Mouse (Mus musculus): ENCODE measurements around the gene Necab3.

Necab3 gene

GRCm38 (mm10) chr2:154571976-154572375, 13.3 kb upstream of the Necab3 start:
- DNase-seq, result no peak

- DNase-seq, result no peak
These were observed 12.6 kb upstream of the Necab3 start for GRCm38 (mm10) chr2:154571266-154571665.

DNA sequence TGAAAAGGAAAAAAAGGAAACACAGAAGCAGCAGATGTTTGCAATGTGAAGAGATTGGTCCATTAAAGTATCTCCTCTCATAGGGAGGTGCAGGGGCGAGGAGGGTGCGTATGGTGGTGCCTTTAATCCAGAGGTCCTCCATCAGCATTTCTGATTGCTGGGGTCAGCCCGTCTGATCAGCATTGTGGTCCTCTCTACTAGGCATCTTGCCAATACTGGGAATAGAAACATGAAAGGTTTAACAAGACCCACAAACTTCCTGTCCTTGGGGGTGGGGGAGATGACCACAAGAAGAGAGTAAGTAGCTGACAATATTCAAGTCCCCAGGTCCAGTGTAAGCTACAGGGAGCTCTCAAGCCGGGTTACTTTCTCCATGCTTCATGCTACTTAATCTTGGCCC, 12.0 kb upstream of the Necab3 start:
- DNase-seq, result no peak

DNA sequence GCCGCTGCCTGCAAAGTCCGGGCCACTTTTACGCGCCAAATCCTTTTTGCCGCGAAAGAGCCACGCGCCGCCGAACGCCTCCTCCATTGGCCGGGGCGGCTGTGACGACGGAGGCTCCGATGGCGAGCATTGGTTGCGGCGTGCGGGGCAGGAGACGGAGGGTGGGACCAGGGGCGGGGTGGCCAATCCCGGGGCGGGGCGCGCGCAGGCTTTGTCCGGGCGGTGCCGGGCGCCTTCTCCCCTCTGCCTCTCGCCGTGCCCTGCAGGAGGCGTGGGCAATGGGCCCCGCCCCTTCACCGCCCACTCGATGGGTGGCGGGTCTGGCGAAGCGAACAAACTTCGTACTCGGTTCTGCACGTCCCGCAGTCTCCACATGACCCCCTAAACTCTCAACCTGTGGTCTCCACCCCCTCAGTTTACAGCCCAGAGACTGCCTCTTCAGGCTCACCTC, 11.2 kb upstream of the Necab3 start, which contains the start of gene E2f1:
E2f1 (minus strand) TSS at position 57 of the 451 bp plus-strand sequence.
- DNase-seq, result peak; percentile 95

- DNase-seq, result peak; percentile 55
These were observed 10.5 kb upstream of the Necab3 start for GRCm38 (mm10) chr2:154569071-154569748.

GRCm38 (mm10) chr2:154568329-154569070, 9.8 kb upstream of the Necab3 start:
- peak; percentile 32 for DNase-seq

- DNase-seq, result peak; percentile 44
These were observed 9.1 kb upstream of the Necab3 start for GRCm38 (mm10) chr2:154567766-154568165.

DNA sequence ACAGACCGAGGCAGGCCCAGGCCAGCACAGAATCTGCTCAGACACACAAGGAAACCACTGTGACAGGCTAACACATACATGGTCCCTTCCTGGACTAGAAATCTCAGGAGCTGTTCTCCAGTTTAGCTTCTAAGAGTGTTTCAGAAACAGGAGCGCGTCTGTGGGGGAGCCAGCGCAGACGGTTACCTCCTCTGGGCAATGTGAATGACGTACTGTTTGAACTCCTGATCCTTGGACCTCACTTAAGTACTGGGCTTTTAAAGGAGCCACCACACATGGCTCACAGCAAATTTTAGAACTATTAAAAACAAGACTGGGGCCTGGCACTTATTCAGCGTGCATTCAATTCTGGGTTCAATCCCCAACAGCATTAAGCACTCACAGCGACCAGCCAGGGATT, 8.0 kb upstream of the Necab3 start:
- DNase-seq, result no peak

DNA sequence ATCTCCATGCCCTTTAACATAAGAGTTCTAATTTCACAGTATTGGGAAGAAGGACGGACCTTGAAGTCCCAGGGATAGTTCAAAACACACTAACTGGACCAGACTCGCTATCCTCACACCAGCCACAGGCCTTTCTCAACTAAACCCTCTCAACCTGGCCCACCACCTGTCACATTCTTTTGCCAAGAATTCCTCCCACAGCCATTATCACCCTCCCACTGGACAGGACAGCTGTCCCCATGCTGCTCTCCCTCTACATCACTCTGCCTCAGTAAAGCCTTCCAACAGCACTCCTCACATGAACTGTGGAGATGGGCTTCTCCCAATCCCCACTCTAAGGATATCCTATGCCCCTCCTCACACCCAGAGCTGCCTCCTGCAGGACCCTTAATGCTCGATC, 6.9 kb upstream of the Necab3 start:
- no peak for DNase-seq

DNA sequence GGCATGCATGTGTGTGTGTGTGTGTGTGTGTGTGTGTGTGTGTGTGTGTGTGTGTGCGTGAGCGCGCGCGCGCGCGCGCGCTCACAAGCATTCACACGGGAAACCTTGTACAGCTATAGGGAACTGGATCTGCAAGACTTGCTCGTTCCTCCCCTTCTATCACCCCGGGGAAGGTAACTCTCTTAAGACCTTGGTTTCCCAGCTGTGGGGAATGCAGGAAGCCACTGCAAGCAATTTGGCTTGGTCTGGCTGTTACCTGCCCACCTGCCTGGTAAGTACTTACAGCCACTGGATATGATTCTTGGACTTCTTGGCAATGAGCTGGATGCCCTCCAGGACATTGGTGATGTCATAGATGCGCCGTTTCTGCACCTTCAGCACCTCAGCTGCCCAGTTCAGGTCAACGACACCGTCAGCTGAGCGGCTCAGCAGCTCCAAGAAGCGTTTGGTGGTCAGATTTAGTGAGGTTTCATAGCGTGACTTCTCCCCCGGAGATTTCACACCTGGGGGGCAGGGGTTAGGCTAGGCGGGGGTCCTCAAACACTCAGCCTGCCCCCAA, 5.0 kb upstream of the Necab3 start:
- DNase-seq, result no peak

- no peak for DNase-seq
These were observed 1.4 kb downstream of the Necab3 start for GRCm38 (mm10) chr2:154557184-154557832.

- no peak for DNase-seq
These were observed 3.5 kb downstream of the Necab3 start for GRCm38 (mm10) chr2:154555235-154555634.

DNA sequence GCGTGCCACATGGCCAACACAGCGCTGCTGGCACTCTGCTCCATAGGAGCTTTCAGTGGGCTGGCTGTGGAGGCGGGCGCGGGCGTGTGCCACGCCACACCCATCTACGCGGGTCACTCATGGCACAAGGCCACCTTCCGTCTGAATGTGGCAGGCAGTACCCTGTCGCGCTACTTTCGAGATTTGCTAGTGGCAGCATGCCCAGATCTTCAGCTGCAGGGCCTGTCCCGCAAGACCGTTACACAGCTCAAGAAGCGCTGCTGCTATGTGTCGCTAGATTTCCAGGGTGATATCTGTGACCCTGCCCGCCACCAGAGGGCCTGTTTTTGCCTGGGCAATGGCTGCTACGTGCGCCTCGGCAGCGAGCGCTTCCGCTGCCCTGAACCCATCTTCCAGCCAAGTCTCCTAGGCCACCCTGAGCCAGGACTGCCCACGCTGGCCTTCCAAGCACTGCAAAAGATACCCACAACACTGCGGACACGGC, 6.2 kb downstream of the Necab3 start:
- DNase-seq, result peak; percentile 77

- DNase-seq, result no peak
These were observed 6.8 kb downstream of the Necab3 start for GRCm38 (mm10) chr2:154551927-154552326.

GRCm38 (mm10) chr2:154551476-154551875, 7.2 kb downstream of the Necab3 start, which contains the start of gene Actl10:
Gene Actl10 (plus strand): TSS chr2:154551776.
- DNase-seq, result no peak

GRCm38 (mm10) chr2:154550937-154551336, 7.8 kb downstream of the Necab3 start:
- DNase-seq, result no peak

GRCm38 (mm10) chr2:154549886-154550189, 8.9 kb downstream of the Necab3 start:
- no peak for DNase-seq

DNA sequence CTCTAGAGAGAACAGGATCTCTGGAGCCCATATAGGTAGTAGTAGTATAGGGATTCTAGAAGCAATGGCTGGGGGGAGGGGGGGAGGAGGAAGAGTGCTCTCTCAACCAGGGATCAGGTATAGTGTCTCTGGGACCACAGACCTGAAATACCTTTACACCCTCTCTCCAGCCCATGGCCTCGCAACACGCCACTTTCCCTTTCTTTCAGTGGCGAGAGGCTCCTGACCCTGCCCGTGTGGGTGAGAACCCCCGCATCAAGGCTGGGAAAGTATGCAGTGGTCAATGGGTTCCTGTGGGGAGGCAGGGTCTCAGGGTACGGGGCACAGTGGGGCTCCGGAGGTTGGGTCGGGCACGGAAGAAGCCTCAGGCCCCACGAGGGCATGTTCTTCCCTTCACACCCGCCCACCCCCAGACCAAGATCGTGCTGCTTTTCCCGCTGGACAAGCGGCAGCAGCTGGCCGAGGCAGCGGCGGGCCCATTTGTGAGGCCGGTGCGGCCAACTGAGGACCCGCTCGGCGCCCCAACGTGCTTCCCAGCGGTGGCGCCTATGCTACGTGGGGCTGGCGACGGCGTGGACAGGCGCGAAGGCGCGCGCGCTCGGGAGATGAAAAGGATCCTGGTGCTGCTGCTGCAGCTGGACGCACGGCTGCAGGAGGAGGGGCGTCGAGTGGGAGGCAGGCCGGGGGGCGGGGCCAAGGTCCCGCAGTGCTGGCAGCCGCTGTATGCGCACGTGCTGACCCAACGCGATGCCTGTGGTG, 9.4 kb downstream of the Necab3 start:
- peak; percentile 66 for DNase-seq

DNA sequence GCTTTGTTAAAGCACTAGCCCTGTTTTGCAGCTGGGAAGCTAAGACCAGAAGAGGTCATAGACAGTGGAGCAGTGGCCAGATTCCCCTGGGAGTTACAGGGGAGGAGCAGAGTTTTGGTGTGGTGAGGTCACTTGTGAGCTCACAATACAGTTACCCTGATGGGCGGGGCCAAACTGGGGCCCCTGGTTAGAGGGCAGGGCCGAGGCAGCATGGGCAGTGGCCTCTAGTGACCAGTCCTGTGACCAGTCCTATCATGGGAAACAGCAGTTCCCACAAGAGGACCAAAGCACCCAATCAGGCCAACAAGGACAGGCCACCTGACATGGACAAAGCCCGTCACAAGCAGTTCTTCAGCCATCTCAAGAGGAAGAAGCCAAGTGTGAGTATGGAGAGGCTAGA, 10.0 kb downstream of the Necab3 start:
- DNase-seq, result no peak

DNA sequence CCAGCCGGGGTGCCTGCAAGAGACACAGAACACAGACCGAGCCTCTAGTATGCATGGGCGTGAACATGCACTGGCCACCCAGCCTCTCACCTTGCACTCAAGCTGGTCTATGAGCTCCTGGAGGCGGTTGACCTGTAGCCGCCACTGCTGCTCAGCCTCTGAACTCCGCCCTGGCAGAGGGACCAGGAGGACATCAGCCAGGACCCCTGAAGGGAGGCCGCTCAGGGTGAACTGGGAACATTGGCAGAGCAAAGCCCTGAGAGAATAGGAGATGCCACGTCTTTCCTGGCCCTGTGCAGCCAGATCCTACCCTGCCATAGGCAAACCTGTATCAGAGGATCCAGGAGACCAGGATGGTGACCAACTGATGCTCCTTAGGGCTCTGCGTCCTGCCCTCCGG, 12.0 kb downstream of the Necab3 start, which contains the start of gene 1700003F12Rik:
1700003F12Rik (plus strand) TSS at position 375 of the 400 bp plus-strand sequence.
- DNase-seq, result no peak

- no peak for DNase-seq
These were observed 14.9 kb downstream of the Necab3 start for GRCm38 (mm10) chr2:154543567-154544347.

DNA sequence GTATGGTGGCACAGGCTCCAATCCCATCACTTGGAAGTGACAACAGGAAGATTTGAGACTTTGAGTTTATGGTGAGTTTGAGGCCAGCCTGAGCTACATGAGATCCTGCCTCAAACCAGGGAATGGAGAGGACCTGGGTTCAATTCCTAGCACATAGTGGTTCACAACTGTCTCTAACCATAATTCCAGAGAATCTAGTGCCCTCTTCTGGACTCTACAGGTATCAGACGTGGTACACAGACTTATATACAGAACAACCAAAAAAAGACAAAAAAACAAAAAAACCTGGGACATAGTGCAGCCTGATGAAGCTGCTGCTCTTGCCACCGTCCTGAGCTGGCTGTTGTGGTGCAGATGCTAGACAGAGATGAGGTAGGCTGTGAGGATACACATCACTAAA, 17.1 kb downstream of the Necab3 start:
- no peak for DNase-seq
